Mouse (Mus musculus): ENCODE measurements around the gene Cyp21a1. TPM values are rescaled to one million over a fixed set of nuclear protein-coding genes. Genes with fewer than 3 reads are reported as not detected.
"Not testable (repeated sequence)": the region's sequence is repeated elsewhere in the genome, so short reads cannot be mapped to it uniquely, and the experiment has no call there.

Gene Cyp21a1
- polyA plus RNA-seq (2015; fragmentation: Nextera tagmentation; extraction: Ambion mirVana): not detected in 2 replicates

- H3K36me3 ChIP-seq; H3K9ac ChIP-seq; H3K27ac ChIP-seq (replicated peaks); ATAC-seq (ENCODE audit: low FRiP score, low read depth); H3K4me2 ChIP-seq; H3K4me1 ChIP-seq (replicated peaks); H3K9me3 ChIP-seq; H3K27me3 ChIP-seq; H3K4me3 ChIP-seq: not testable (repeated sequence)
- WGBS: 98% methylated on average over 4 of the region's 6 CpGs
These were observed at the start of gene Cyp21a1 for GRCm38 (mm10) chr17:34804301-34804700. Gene Cyp21a1 (minus strand): TSS chr17:34804561.

DNA sequence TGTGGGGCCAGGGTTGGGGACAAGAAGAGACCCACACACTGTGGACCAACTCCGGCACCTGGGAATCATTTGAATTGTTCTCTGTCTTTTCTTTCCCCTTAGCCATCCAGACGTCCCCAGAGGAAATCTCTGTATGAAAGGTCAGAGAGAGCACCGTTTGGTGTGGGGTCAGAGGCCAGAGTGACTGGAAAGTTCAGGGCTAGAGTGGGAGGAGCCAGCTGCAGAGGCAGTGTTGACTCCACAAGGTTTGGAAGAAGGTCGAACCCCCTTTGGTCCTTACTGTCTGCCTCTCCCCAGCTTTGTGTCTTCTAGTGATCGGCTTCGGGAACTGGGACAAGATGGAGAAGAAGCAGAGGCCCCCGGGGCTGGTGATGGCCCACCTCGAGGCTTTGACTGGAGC, 49.1 kb upstream of the Cyp21a1 start:
- Histone ChIP-seq H3K27ac (replicated peaks) (no peak overlapping the region), H3K4me1 (replicated peaks) (peaks cover 25% of the 10 kb centered on the region), H3K27me3 (no peaks in the 10 kb centered on the region), H3K36me3 (peaks cover 39% of the 10 kb centered on the region), H3K9me3 (no peaks in the 10 kb centered on the region), H3K9ac (no peak overlapping the region), H3K4me3 (no peak overlapping the region), H3K4me2 (no peak overlapping the region)
- no peak for ATAC-seq (ENCODE audit: low FRiP score, low read depth)
- WGBS: 80% methylated on average over 8 of the region's 8 CpGs

- H3K4me2 ChIP-seq: peak overlapping the region; percentile 80
- peak overlapping the region; percentile 74 for H3K4me3 ChIP-seq
- ATAC-seq (ENCODE audit: low FRiP score, low read depth): peak; percentile 2; the same call in 1 of the 2 replicates
- H3K4me1 ChIP-seq (replicated peaks): peaks cover 25% of the 10 kb centered on the region
- H3K27me3 ChIP-seq: no peaks in the 10 kb centered on the region
- H3K9me3 ChIP-seq: no peaks in the 10 kb centered on the region
- peaks cover 57% of the 10 kb centered on the region for H3K36me3 ChIP-seq
- WGBS: 2% methylated on average over 25 of the region's 25 CpGs
- H3K9ac ChIP-seq: peak overlapping the region; percentile 90
- H3K27ac ChIP-seq (replicated peaks): peak overlapping the region; percentile 73
These were observed 46.3 kb upstream of the Cyp21a1 start for GRCm38 (mm10) chr17:34850517-34851125.

GRCm38 (mm10) chr17:34849722-34850516, 45.6 kb upstream of the Cyp21a1 start, which contains the start of the genes Skiv2l and Nelfe:
Gene Skiv2l (minus strand): TSS chr17:34850210.
Gene Nelfe (plus strand): TSS chr17:34850391.
- Histone ChIP-seq H3K36me3 (peaks cover 57% of the 10 kb centered on the region), H3K27ac (replicated peaks) (peak within 1 kb of the TSS; percentile 73)
- peak; percentile 97 for ATAC-seq (ENCODE audit: low FRiP score, low read depth)

DNA sequence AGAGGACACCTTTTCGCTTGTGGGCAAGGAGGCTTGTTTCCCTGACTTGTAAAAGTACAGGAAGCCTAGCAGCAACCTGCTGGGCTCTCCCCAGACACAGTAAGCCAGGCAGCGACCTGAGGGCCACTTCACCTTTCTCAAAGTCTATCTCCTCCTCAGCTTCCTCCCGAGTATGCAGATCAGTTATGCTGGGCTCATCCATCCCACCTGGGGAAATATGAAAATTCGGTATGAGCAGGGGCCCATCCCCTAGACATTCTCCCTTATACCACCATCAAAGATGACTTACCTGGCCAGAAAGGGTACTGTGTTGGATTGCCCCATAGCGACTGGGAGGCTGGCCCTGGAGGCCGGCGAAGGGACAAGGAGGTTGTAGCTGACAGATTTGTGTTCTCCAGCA, 43.3 kb upstream of the Cyp21a1 start:
- no peak overlapping the region for H3K4me3 ChIP-seq
- H3K27me3 ChIP-seq: no peaks in the 10 kb centered on the region
- no peak for ATAC-seq (ENCODE audit: low FRiP score, low read depth)
- no peak overlapping the region for H3K9ac ChIP-seq
- no peak overlapping the region for H3K27ac ChIP-seq (replicated peaks)
- H3K4me2 ChIP-seq: no peak overlapping the region
- WGBS: 96% methylated on average over 7 of the region's 7 CpGs
- peaks cover 25% of the 10 kb centered on the region for H3K4me1 ChIP-seq (replicated peaks)
- no peaks in the 10 kb centered on the region for H3K9me3 ChIP-seq
- H3K36me3 ChIP-seq: peaks cover 54% of the 10 kb centered on the region

More at GRCm38 (mm10) chr17:34849722-34850516, 45.6 kb upstream of the Cyp21a1 start, which contains the start of the genes Skiv2l and Nelfe:
- Histone ChIP-seq H3K9me3 (no peaks in the 10 kb centered on the region), H3K27me3 (no peaks in the 10 kb centered on the region), H3K9ac (peak within 1 kb of the TSS; percentile 90), H3K4me1 (replicated peaks) (peaks cover 25% of the 10 kb centered on the region), H3K4me3 (peak within 1 kb of the TSS; percentile 74), H3K4me2 (peak within 1 kb of the TSS; percentile 90)
- WGBS: under 1% methylated on average over 65 of the region's 65 CpGs

- Histone ChIP-seq H3K4me1 (replicated peaks) (peaks cover 24% of the 10 kb centered on the region), H3K36me3 (peaks cover 53% of the 10 kb centered on the region), H3K4me2 (no peak overlapping the region), H3K9me3 (no peaks in the 10 kb centered on the region), H3K27me3 (no peaks in the 10 kb centered on the region), H3K9ac (no peak overlapping the region), H3K27ac (replicated peaks) (no peak overlapping the region), H3K4me3 (no peak overlapping the region)
- ATAC-seq (ENCODE audit: low FRiP score, low read depth): no peak
- 91% methylated on average over 6 of the region's 6 CpGs for WGBS
These were observed 42.8 kb upstream of the Cyp21a1 start for GRCm38 (mm10) chr17:34847192-34847591.

- WGBS: 94% methylated on average over 13 of the region's 13 CpGs
- no peak overlapping the region for H3K4me2 ChIP-seq
- no peaks in the 10 kb centered on the region for H3K27me3 ChIP-seq
- no peak overlapping the region for H3K27ac ChIP-seq (replicated peaks)
- no peaks in the 10 kb centered on the region for H3K9me3 ChIP-seq
- no peak for ATAC-seq (ENCODE audit: low FRiP score, low read depth)
- no peak overlapping the region for H3K4me3 ChIP-seq
- H3K9ac ChIP-seq: no peak overlapping the region
- H3K4me1 ChIP-seq (replicated peaks): peaks cover 8% of the 10 kb centered on the region
- H3K36me3 ChIP-seq: peaks cover 73% of the 10 kb centered on the region
These were observed 40.5 kb upstream of the Cyp21a1 start for GRCm38 (mm10) chr17:34844884-34845283.

GRCm38 (mm10) chr17:34840736-34841307, 36.5 kb upstream of the Cyp21a1 start:
- Histone ChIP-seq H3K9ac (no peak overlapping the region), H3K4me2 (no peak overlapping the region), H3K36me3 (peaks cover 63% of the 10 kb centered on the region), H3K4me3 (no peak overlapping the region), H3K27ac (replicated peaks) (no peak overlapping the region), H3K27me3 (no peaks in the 10 kb centered on the region), H3K4me1 (replicated peaks) (peaks cover 21% of the 10 kb centered on the region), H3K9me3 (no peaks in the 10 kb centered on the region)
- no peak for ATAC-seq (ENCODE audit: low FRiP score, low read depth)
- WGBS: 87% methylated on average over 6 of the region's 6 CpGs

GRCm38 (mm10) chr17:34838785-34839184, 34.4 kb upstream of the Cyp21a1 start:
- WGBS: 92% methylated on average over 7 of the region's 7 CpGs
- Histone ChIP-seq H3K9ac (no peak overlapping the region), H3K9me3 (no peaks in the 10 kb centered on the region), H3K4me3 (no peak overlapping the region), H3K4me1 (replicated peaks) (peaks cover 31% of the 10 kb centered on the region), H3K27ac (replicated peaks) (no peak overlapping the region), H3K27me3 (no peaks in the 10 kb centered on the region), H3K4me2 (no peak overlapping the region), H3K36me3 (peaks cover 52% of the 10 kb centered on the region)
- no peak for ATAC-seq (ENCODE audit: low FRiP score, low read depth)

DNA sequence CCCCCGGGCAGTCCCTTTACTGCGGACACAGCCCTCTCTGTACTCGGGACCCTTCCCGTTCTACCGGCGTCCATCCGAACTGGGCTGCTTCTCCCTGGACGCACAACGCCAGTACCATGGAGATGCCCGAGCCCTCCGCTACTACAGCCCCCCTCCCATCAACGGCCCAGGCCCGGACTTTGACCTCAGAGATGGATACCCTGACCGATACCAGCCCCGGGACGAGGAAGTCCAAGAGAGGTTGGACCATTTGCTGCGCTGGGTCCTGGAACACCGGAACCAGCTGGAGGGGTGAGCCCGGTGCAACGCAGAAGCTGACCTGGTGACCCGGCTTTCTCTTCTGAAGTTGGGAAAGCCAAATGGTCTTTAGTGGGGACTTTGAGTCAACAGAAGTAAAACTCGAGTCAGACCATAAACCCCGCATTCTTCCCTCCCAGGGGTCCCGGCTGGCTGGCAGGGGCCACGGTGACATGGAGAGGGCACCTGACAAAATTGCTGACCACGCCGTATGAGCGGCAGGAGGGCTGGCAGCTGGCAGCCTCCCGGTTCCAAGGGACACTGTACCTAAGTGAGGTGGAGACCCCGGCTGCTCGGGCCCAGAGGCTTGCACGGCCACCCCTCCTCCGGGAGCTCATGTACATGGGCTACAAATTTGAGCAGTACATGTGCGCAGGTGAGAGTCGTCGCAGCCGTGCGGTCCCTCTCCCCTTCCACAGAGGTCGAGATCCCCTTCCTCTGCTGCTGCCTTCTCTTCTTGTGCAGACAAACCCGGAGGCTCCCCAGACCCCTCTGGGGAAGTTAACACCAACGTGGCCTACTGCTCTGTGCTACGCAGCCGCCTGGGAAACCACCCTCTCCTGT, 33.3 kb upstream of the Cyp21a1 start:
- Histone ChIP-seq H3K36me3 (peaks cover 47% of the 10 kb centered on the region), H3K27me3 (no peaks in the 10 kb centered on the region), H3K4me3 (peak overlapping the region; percentile 80), H3K9me3 (no peaks in the 10 kb centered on the region), H3K4me2 (peak overlapping the region; percentile 98), H3K4me1 (replicated peaks) (peaks cover 31% of the 10 kb centered on the region), H3K27ac (replicated peaks) (peak overlapping the region; percentile 81), H3K9ac (peak overlapping the region; percentile 68)
- ATAC-seq (ENCODE audit: low FRiP score, low read depth): peak; percentile 7
- 39% methylated on average over 43 of the region's 43 CpGs for WGBS

- H3K4me3 ChIP-seq: peak within 1 kb of the TSS; percentile 80
- H3K9ac ChIP-seq: peak within 1 kb of the TSS; percentile 68
- H3K27ac ChIP-seq (replicated peaks): peak within 1 kb of the TSS; percentile 81
- H3K36me3 ChIP-seq: peaks cover 45% of the 10 kb centered on the region
- H3K27me3 ChIP-seq: no peaks in the 10 kb centered on the region
- peak within 1 kb of the TSS; percentile 98 for H3K4me2 ChIP-seq
- no peaks in the 10 kb centered on the region for H3K9me3 ChIP-seq
- peak; percentile 92 for ATAC-seq (ENCODE audit: low FRiP score, low read depth)
- peaks cover 31% of the 10 kb centered on the region for H3K4me1 ChIP-seq (replicated peaks)
- under 1% methylated on average over 40 of the region's 40 CpGs for WGBS
These were observed 32.5 kb upstream of the Cyp21a1 start, which contains the start of the genes Stk19 and Dxo for GRCm38 (mm10) chr17:34836856-34837221. Gene Stk19 (minus strand): TSS chr17:34836945. Gene Dxo (plus strand): TSS chr17:34837019.

Measured in hindbrain, embryonic 15.5 days (tissue).